Mouse (Mus musculus) megakaryocyte-erythroid progenitor cell, adult 5-6 weeks (primary cell): ENCODE data around the gene Wdr5. TPM values are rescaled to one million over a fixed set of nuclear protein-coding genes. Genes with fewer than 3 reads are reported as not detected.
"Not testable (repeated sequence)": the region's sequence is repeated elsewhere in the genome, so short reads cannot be mapped to it uniquely, and the experiment has no call there.

ENCODE experiments used
- ATAC-seq: replicated peaks from 2 replicates; pipeline ENCODE4 v1.8.0; 2016; ENCODE audit warnings: mild to moderate bottlenecking, inconsistent platforms; ENCODE audit not compliant: severe bottlenecking, poor library complexity, low FRiP score, low TSS enrichment
- total RNA-seq, 2 experiments: library from RNA; stranded (forward) in 1 of 2; stranded (reverse) in 1 of 2; fragments of 200-1000, 215-1000 nt in 1 of 2; fragments of >200 nt in 1 of 2; fragmentation: Nextera tagmentation in 1 of 2; gene quantifications; 2 replicates each; pipeline ENCODE4 v1.2.3; 2014 to 2017

Wdr5 gene
- total RNA-seq, 2 experiments from 2014 or later, result 89.0 to 91.8 TPM

DNA sequence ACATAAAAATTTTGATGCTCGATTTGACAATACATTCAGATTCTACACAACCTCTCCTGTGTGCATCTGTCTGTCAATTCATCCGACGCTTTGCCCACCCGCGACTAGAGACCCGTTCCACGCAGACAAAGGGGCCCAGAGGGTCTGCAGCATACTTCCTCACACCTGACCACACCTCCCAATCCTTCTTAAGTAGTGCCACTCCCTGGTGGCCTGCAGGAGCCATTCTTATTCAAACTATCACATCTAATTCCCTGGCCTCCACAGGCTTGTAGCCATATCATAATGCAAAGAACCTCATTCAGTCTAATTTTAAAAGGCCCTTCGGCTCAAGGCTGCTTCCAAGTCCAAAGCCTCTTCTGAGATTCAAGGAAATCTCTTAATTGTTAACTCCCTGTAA, 31.1 kb downstream of the Wdr5 start:
- ATAC-seq, result not testable (repeated sequence)

DNA sequence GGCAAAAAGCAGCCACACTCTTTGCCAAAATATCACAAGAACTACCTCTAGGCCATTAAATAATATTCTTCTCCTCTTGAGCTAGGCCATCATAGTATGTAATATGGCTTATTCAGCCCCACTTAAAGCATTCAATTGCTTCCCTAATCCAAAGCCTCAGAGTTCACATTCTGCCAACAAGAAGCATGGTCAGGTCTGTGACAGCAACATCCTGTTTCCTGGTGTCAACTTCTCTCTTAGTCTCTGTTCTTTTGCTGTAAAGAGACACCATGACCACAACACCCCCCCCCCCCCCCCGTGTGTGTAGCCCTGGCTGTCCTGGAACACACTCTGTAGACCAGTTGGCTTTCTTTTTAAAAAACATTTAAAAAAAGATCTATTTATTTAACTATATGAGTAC, 32.4 kb downstream of the Wdr5 start:
- ATAC-seq, result no peak

DNA sequence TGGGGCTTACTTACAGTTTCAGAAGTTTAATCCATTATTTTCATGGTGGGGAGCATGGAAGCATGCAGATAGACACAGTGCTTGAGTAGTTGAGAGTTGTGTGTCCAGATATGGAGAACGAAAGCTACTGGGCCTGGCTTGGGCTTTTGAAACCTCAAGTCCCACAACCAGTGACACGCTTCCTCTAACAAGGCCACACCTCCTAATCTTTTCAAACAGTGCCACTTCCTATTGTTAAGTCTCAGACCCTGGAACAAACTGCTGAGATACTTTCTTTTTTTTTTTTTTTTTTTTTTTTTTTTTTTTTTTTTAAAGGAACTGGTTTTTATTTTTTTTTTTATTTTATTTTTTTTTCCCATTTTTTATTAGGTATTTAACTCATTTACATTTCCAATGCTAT, 33.0 kb downstream of the Wdr5 start:
- no peak for ATAC-seq

DNA sequence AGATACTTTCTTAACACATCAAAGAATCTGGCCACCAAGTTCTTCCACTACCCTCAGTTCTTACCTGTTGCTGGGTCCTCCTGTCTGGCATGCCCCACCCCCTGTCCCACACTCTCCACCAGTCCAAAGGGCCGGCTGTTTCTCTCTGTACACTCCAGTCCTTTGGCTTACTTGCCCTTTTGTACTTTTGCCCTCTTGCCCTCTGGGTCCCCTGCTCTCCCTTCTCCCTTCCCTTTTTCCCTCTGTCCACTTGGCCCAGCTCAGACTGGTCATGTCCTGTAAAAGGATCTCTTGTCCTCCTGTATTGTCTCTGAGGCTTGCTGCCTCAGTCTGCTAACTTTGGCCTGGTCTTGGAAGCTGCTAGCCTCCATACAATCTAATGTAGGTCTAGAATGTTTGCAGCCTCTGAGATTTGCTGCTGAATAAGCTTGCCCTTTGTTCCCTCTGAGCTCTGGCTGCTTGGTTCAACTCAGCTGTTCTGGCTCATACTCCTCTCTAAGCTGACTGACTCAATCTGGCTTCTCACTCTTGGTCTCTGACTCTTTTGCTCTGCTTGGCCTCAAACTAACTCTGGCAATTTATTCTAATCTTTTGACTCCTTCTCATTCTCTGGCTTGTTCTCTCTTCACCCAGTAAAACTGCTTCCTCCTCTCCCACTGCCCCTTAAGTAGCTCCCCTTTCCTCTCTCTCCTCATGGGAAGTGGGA, 33.9 kb downstream of the Wdr5 start:
- no peak for ATAC-seq

DNA sequence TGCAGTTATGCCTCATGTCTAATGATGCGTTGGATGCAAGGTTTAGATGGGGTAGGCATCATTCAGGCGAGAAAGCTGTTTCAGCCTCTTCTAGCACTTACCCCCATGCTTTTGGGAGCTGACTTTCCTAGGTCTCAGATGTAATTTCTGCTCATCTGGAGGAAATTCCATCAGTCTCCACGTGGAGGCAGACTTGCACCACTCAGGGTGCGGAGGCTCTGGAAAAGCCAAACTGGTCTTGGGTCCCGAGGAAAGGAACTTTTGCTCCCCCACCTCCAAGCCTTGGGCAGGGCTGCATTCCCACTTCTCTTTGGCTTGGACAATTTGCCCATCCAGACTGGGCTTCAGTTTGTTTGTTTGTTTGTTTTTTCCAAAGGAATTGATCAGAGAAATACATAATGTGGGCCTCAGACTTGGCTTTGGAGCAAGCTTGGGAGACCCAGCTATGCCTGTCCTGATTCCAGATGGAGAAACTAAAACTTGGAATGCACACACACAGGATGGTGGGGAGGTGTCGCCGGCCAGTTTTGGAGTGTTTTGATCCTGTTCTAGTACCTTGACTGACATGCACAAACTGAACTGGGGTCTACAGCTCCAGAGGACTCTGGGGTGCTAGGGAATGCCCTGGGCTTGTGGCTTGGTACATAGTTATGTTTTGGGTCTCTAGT, 37.8 kb downstream of the Wdr5 start:
- ATAC-seq, result peak; percentile 68; the same call in 1 of the 2 replicates

DNA sequence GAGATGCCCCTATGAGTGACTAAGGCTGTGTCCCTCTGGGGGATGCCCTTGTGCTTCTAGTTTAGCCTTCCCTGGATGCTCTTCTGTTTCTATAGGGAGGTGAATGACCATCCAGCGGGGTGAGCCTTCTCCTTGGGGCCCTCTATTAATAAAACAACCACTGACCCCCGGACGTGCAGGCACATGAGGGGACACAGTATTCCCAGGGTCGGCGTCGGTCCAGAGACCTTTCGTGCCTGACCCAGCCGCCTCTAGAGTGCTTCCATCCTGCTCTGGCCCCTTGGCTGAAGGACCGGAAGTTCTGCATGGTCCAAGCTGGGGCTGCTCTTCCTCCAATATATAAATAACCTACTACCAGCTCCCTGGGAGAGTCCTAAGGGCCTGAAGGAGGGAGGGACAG, 39.4 kb downstream of the Wdr5 start:
- no peak for ATAC-seq

DNA sequence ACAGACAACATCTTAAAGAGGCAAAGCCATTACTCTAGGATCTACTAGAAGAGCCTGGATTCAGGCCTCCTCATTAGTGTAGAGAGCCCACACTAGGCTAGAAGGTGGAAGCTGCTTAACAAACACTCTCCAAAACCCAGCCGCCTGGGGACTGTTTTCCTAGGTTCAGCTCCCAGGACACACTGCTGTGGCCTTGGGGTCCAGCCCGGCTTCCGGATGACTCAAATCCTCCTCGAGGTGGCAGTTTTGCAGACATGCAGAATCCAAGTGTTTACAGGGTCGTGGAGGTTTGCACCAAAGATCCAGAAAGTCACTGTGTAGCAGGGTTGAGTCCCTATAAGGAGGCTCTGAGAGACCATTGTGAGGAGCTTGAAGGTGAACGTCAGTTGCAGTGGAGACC, 42.0 kb downstream of the Wdr5 start:
- no peak for ATAC-seq

DNA sequence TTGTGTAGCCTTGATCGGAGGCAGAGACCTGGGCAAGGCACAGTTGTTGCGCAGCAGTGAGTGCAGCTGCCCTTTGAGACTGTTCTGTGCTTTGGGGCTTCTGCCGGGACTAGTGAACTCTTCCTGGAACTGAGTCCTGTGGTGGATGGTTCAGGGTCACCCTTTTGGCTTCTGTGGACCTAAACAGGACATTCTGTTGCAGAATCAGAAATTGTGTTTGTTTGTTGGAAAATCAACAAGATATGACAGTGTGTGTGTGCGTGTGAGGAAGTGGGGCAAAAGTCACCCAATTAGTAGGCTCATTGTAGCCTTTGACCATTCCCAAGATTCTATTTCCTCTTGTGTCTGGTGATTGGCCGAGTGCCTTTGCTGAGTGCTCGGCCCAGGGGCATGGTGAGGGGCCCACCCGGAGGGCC, 45.8 kb downstream of the Wdr5 start:
- ATAC-seq, result no peak

DNA sequence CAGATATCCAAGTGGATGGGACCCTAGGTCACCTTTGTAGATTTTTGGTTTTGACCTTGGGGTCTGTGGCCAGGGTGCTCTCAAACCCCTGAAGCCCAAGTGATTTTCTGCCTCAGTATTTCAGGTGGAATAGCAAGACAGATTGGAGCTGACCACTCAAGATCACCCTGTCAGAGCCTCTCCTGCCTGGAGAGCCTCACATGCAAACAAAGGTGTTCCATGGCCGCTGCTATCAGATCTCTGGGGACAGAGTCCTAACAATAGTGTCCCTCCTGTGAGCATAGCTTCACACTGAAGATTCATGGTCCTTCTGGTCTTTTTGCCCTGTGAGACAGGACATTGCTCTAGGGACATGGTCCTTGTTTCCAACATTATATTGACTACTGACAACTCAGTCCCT, 46.2 kb downstream of the Wdr5 start:
- no peak for ATAC-seq

DNA sequence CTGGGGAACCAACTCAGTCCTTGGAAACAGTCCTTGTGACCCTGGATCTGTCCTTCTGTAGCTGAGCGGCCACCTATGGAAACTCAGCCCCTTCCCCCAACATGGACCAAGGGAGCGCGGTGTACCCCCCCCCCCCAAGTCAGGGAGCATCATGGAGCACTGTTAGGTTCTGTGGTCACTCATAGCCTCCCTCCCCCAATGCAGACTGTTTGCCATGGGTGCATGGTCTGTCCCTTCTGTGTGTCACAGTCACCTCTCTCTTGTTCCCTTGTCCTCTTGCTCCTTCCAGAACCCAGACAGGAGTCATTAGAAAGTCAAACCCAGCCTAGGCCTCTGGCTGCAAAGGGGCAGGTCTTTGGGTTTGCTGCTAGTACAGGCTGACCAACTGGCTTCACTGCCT, 46.9 kb downstream of the Wdr5 start:
- ATAC-seq, result no peak

DNA sequence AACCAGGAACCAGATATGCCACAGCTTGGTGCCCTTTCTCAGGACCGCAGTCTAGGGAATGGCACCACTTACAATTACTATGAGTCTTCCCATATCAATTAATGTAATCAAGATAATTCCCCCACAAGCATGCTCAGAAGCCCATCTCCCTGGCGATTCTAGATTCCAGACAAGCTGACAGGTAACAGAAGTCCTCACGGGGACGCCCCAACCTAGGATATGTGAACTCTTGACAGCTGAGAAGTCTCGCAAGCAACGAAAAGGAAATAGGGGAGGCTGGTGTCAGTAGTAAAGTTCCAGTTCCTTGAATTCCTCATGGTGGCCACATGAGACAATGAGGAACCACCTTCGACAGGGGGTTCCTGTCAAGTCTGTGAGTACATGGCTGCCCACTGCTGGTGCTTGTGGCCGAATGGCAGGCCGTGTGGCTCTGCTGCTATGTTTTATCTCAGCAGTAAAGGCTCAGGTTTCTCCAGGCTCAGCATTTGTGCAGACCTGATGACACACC, 48.7 kb downstream of the Wdr5 start:
- no peak for ATAC-seq

DNA sequence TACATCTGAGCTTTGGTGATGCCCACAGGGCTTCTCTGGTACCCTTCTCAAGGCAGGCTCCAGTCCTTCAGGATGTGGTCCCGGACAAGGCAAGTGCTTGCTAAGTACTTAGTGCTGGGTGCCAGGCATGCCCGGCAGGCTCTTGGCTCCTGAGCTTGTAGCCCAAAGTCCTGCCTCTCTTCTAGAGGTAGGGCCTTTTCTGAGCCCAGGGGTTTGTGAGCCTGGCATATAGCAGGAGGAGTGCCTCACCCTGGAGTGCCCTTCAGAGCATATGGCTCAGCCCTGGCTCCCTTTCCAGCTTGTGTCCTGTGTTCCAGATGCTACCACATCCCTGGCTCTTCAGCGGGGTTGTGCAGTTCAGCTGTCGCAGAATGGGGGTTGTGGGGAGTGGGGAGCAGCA, 49.7 kb downstream of the Wdr5 start:
- ATAC-seq, result no peak

DNA sequence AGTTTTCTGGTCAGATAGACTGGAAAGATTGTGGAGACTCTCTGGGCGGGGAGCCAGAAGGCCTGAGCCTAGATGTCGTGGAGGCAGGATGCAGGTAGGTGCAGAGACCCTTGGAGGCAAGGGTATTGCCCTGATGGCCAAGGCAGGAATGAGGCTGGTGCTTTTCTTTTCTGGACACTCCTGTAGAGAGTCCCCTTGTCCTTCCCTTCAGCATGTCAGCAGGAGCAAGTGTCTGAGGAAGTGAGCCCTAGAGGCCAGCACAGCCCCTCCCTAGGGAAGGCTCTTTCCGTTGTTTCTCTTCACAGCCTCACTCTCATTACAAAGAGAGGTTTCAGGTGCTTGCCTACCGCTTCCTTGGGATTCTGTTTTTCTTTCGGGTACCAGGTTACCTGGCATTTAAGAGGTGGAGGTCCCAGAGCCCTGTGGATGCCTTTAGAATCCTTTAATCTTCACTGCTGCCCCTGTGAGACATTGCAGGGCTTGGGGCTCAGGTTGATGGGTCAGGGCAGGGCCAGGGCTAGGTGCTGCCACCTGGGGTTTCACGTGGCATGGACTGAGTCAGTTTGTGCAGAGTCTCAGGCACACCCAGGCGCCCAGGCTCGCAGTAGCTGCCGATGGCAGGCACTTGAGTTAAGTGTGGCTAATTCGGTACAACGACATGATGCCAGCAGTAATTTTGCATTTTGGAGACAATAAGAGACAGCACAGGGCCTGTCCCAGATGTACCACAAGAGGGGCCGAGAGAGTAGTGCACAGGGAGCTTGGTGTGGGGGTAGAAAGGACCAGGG, 50.6 kb downstream of the Wdr5 start:
- no peak for ATAC-seq

DNA sequence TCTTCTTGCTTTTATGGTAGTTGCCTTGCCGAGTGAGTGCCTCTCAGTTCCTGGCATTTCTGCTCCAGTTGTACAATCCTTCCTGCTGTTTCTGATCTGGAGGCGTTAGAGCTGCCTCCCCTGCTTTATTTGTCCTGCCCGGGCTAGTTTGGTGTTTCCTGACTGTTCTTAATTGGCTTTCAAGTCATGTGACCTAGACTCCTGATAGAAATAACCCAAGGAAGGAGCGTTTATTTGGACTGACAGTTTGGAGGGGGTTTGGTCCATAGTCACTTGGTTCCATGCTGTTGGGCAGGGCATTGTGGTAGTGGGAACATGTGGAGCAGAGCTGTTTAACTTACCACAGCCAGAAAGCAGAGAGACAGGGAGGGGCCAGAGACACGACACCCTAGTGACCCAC, 55.9 kb downstream of the Wdr5 start:
- ATAC-seq, result no peak

DNA sequence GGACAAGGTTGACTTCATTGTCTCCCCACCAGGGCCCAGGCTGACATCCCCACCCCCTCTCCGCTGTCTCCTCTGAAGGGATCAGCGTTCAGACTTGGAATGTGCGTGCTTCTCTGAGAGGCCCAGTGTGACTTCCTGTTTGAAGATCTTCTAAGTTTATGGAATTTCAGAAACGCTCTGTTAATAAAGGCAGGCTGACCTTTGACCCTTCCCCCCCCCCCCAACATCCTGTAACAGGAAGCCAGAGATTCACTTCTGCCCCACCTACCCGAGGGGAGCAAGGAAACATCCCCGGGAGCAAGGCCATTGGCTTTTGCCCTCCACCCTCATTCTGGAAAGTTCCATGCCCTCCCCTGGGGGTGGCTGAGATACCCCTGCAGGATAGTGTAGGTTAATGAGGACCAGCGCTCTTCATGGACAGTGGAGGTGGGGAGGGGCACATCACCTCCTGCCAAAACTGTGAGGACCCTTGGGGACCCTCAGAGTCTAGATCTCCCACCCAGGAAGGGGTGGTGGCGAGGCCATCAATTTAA, 57.4 kb downstream of the Wdr5 start:
- ATAC-seq, result no peak

DNA sequence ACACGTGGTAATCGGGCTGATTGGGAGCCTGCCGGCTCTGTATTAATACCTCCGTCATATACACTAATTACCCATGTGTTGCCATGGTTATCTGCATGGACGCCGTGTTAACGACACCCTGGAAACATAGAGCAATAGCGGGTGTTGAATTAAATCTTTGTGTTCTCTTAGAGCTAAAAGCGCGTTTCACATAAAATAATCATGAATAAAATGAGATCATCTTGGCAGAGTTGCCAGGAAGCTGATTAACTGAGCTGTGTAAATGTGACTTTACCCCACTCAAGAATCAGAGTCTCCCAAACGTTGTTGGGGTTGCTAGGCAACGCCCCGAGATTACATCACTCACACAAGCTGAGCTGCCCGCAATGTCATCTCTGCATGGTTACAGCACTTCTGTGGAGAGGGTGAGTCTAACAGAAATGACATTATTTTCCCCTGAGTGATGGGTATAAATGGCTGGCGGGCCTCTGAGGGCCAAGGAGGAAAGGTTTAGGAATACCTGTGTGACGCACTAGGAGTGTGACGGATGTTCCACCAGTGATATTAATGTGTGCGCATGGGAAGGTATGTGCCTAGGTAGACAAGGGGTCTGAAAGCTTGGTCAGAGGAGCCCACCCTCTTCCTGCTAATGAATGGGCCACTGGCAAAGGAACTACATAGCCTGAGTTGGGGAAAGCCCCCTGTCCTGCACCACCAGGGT, 58.1 kb downstream of the Wdr5 start:
- no peak for ATAC-seq

DNA sequence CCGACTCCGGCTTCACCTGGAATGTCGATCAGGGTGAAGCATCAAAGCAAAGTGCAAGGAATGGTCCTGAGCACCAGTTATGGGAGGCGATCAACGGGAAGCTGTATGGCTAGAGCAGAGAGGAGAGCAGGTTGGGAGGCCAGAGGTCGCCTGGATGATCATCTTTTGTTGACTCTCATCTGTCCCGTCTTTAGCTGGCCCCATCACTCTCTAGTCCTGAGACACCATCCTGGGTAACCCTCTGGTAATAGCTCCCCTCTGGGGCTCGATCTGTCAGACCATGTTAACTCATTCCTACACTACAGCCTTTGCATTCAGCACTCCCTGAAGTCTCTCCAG, 58.6 kb downstream of the Wdr5 start:
- ATAC-seq, result no peak

DNA sequence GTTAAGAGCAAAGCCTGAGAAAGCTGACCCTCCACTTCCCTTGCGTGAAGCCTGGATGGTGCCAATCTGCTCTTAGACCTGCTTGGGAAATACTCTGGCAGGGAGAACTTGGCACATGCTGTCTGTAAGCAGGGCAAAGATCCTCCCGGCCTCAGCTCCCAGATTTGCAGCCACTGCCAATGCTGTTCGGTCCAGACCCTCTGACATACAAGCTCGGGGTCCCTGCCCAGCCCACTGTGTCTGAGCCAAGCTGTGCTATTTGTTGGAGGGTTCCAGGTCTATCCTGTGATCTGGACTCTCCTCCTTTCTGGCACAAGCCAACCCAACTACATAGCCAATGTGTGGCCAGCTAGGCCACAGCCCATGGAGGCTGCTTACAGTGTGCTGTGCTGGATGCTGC, 61.5 kb downstream of the Wdr5 start:
- no peak for ATAC-seq

DNA sequence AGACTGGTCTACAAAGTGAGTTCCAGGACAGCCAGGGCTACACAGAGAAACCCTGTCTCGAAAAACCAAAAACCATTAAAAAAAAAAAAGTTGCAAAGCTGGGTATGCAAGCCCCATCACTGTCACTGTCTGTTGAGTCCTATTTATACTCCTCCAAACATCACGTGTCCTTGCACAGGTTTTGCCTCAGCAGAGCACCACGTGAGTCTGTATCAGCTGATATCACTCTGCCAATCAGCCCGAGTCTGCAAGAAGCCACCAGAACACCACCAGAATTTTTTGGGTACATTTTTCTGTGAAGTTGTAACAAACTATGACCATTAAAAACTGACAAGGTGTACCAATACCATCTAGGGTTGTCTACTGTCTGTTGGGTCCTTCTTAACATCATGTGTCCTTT, 63.6 kb downstream of the Wdr5 start:
- ATAC-seq, result no peak

DNA sequence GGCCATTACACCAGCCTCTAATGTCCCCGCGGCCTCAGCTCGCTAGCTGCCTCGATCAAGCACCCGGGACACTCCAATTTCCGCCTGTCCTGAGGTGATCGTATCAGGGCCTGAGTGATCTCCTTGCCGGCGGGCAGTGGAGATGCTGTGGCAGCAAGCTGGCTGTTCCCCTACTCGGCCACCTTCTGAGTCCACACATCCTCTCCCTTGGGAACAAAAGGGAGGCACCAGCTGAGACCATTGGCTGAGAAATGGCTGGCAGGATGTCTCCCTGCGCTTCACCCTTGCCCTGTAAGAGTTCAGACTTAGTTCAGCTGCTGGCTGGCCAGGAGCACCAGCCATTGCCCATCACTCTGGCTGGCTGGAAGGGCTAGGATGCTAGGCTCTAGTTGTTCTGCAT, 67.2 kb downstream of the Wdr5 start:
- no peak for ATAC-seq
